In genomic region chr11:24370861-24371686, GRCm38 (mm10) we compare ENCODE assay signal across 10 mouse cellular contexts.
DNase-seq lines count a peak whose midpoint lies in the region; ATAC-seq and TF ChIP-seq lines count a peak whose summit lies in the region.
"Had no signal": no experiment of that assay in that cellular context is flagged by ENCODE, and none has a peak within 500 bp of the region (broad histone marks: within the 10 kb centered on the region; RNA-seq: fewer than 3 reads in every experiment).

No protein-coding gene starts in this region.

- no peak overlapping the region for H3K4me3 ChIP-seq in heart, embryonic 12.5 days
- H3K4me3 ChIP-seq in forebrain, embryonic 15.5 days, result peak overlapping the region; percentile 7; the same call in 1 of the 2 replicates
- H3K4me3 ChIP-seq in limb, embryonic 13.5 days, result no peak overlapping the region
- H3K4me3 ChIP-seq in neural tube, embryonic 15.5 days (replicated peaks), result no peak overlapping the region
- H3K4me3 ChIP-seq in cerebellum, adult 2 months (replicated peaks; ENCODE audit: insufficient read depth, low read depth, low read length), result no peak overlapping the region

- H3K27me3 ChIP-seq in heart, embryonic 12.5 days (replicated peaks), result no peaks in the 10 kb centered on the region
- no peaks in the 10 kb centered on the region for H3K27me3 ChIP-seq in forebrain, embryonic 15.5 days
- no peaks in the 10 kb centered on the region; the same call in 1 of the 2 replicates for H3K27me3 ChIP-seq in limb, embryonic 13.5 days
- no peaks in the 10 kb centered on the region for H3K27me3 ChIP-seq in neural tube, embryonic 15.5 days (replicated peaks)
- no peaks in the 10 kb centered on the region; the same call in 1 of the 2 replicates for H3K27me3 ChIP-seq in cerebellum, adult 2 months (ENCODE audit: control insufficient read depth, insufficient read depth, low read length)

- peaks cover 7% of the 10 kb centered on the region for H3K4me1 ChIP-seq in heart, embryonic 12.5 days (replicated peaks)
- H3K4me1 ChIP-seq in forebrain, embryonic 15.5 days, result peaks cover 46% of the 10 kb centered on the region
- H3K4me1 ChIP-seq in limb, embryonic 13.5 days, result peaks cover 33% of the 10 kb centered on the region
- peaks cover 31% of the 10 kb centered on the region for H3K4me1 ChIP-seq in neural tube, embryonic 15.5 days
- H3K4me1 ChIP-seq in cerebellum, adult 2 months (ENCODE audit: control insufficient read depth, insufficient read depth, low read length), result no peaks in the 10 kb centered on the region

- 0 out of 2 replicates have a peak overlapping the region, but pooled peaks have one; percentile 0 for H3K4me2 ChIP-seq in heart, embryonic 12.5 days
- peak overlapping the region; percentile 19 for H3K4me2 ChIP-seq in forebrain, embryonic 15.5 days (replicated peaks)
- H3K4me2 ChIP-seq in limb, embryonic 13.5 days (replicated peaks), result peak overlapping the region; percentile 50
- peak overlapping the region; percentile 42 for H3K4me2 ChIP-seq in neural tube, embryonic 15.5 days

- DNase-seq in heart, postnatal 14 days, result no peak
- DNase-seq in left cerebral cortex, adult 18-20 months (ENCODE audit: low spot score in 2 of 2), result no peak
- DNase-seq in cerebellum, adult 2 months, result no peak
- no peak for DNase-seq in frontal cortex, postnatal 36 days (ENCODE audit: low spot score in 2 of 2)
- DNase-seq: cerebellum, adult 8-10 months; thymus, adult 2 months had no signal

- H3K9me3 ChIP-seq in heart, embryonic 12.5 days (replicated peaks), result no peaks in the 10 kb centered on the region
- H3K9me3 ChIP-seq in forebrain, embryonic 15.5 days, result no peaks in the 10 kb centered on the region
- no peaks in the 10 kb centered on the region for H3K9me3 ChIP-seq in limb, embryonic 13.5 days
- H3K9me3 ChIP-seq in neural tube, embryonic 15.5 days (replicated peaks), result no peaks in the 10 kb centered on the region

- H3K27ac ChIP-seq in heart, embryonic 12.5 days (ENCODE audit: poor library complexity, severe bottlenecking), result no peak overlapping the region
- H3K27ac ChIP-seq in forebrain, embryonic 15.5 days (replicated peaks), result peak overlapping the region; percentile 93
- peak overlapping the region; percentile 55; the same call in 1 of the 2 replicates for H3K27ac ChIP-seq in limb, embryonic 13.5 days
- peak overlapping the region; percentile 69 for H3K27ac ChIP-seq in neural tube, embryonic 15.5 days (replicated peaks)
- no peak overlapping the region for H3K27ac ChIP-seq in cerebellum, adult 2 months (ENCODE audit: insufficient read depth, low read length)

- no peak for ATAC-seq in heart, embryonic 12.5 days (ENCODE audit: insufficient number of reproducible peaks, low FRiP score)
- ATAC-seq in forebrain, embryonic 15.5 days (replicated peaks), result peak; percentile 77
- peak; percentile 17; the same call in 1 of the 2 replicates for ATAC-seq in limb, embryonic 13.5 days (ENCODE audit: low FRiP score, low read depth)
- peak; percentile 70 for ATAC-seq in neural tube, embryonic 15.5 days (ENCODE audit: low FRiP score)

- H3K9ac ChIP-seq in heart, embryonic 12.5 days, result no peak overlapping the region
- H3K9ac ChIP-seq in forebrain, embryonic 15.5 days (replicated peaks), result peak overlapping the region; percentile 34
- 0 out of 2 replicates have a peak overlapping the region, but pooled peaks have one; percentile 25 for H3K9ac ChIP-seq in limb, embryonic 13.5 days
- 0 out of 2 replicates have a peak overlapping the region, but pooled peaks have one; percentile 21 for H3K9ac ChIP-seq in neural tube, embryonic 15.5 days (replicated peaks)

- WGBS in heart, embryonic 12.5 days, result 76% methylated on average over 10 of the region's 10 CpGs
- WGBS in forebrain, embryonic 15.5 days, result 10% methylated on average over 10 of the region's 10 CpGs
- WGBS in limb, embryonic 13.5 days, result 33% methylated on average over 10 of the region's 10 CpGs
- 21% methylated on average over 10 of the region's 10 CpGs for WGBS in neural tube, embryonic 15.5 days
- 63% methylated on average over 10 of the region's 10 CpGs for WGBS in cerebellum, adult 2 months

- no peak for TF ChIP-seq POLR2A in cerebellum, adult 2 months (IDR thresholded peaks at IDR 0.05; ENCODE audit: borderline replicate concordance, insufficient read depth, low read length)

- no peaks in the 10 kb centered on the region for H3K36me3 ChIP-seq in heart, embryonic 12.5 days
- no peaks in the 10 kb centered on the region for H3K36me3 ChIP-seq in forebrain, embryonic 15.5 days
- H3K36me3 ChIP-seq in limb, embryonic 13.5 days, result no peaks in the 10 kb centered on the region
- H3K36me3 ChIP-seq in neural tube, embryonic 15.5 days, result no peaks in the 10 kb centered on the region

- intact Hi-C loops in heart, postnatal 14 days (cut with DNase I), result no loop called here

- TF ChIP-seq CTCF in cerebellum, adult 2 months (IDR thresholded peaks at IDR 0.05; ENCODE audit: borderline replicate concordance, insufficient read depth, low read depth, low read length), result no peak

Comparison
In these comparisons a context has a peak if more than half of its experiments do, and no peak if none do; other contexts are left out.
1. H3K27ac ChIP-seq: peak in forebrain, embryonic 15.5 days (single experiment), limb, embryonic 13.5 days (single experiment) and neural tube, embryonic 15.5 days (single experiment); none in heart, embryonic 12.5 days (single experiment) and cerebellum, adult 2 months (single experiment).
2. H3K4me2 ChIP-seq: peak in every context shown above with its lines; median percentile 50 in limb, embryonic 13.5 days; 42 in neural tube, embryonic 15.5 days; 19 in forebrain, embryonic 15.5 days; 0 in heart, embryonic 12.5 days.